Mouse (Mus musculus): Measurements from ENCODE around the gene Cnot6l.

The Cnot6l gene

DNA sequence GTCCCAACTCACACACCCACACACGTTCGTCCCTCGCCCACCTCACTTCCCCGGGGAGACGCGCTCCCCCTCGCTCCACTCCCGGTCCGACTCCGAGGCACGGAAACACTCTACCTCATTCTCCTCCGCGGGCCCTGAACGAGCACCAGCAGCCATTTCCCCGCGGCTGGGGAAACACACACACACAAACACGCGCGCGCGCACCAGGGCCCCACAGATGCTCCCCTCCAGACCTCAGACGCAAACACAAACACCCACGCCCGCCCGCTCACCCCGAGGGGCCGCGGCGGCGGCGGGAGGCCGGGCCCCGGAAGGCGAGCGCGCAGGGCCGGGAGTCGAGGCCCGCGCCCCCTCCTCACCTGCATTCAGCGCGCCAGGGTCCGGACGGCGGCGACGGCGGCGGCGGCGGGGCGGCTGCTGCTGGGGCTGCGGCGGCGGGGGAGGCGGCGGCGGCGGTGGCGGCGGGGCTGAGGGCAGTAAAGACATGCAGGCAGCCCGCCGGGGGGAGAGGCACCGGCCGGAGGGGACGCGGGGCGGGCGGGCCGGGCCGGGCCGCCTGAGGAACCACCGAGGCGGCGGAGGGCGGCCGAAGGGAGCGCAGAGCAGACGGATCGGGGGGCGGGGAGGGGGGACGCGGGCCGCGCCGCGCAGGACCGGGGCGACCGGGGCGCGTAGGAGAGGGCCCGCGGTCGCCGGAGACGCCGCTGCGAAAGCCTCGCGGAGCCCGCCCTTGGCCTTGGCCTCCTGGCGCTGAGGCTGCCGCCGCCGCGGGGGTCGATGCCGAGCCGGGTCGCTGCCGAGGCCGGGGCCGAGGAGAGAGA lies 2.2 kb downstream of the Cnot6l start:
- DNase-seq, result peak; percentile 83

DNA sequence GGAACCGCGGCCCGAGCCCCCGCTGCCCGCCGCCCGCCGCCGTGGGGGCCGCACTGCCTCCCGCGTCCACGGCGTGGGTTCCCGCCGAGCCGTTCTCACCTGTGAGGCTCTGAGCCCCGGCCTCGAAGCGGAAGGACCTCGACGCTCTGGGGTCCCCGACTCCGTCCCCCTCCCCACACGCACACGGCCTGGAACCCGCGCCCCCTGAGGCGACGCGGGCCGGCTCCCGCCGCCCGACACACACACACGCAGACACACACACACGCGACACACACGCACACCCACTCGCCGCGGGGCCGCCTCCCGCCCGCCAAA lies 2.8 kb downstream of the Cnot6l start:
- no peak for DNase-seq

DNA sequence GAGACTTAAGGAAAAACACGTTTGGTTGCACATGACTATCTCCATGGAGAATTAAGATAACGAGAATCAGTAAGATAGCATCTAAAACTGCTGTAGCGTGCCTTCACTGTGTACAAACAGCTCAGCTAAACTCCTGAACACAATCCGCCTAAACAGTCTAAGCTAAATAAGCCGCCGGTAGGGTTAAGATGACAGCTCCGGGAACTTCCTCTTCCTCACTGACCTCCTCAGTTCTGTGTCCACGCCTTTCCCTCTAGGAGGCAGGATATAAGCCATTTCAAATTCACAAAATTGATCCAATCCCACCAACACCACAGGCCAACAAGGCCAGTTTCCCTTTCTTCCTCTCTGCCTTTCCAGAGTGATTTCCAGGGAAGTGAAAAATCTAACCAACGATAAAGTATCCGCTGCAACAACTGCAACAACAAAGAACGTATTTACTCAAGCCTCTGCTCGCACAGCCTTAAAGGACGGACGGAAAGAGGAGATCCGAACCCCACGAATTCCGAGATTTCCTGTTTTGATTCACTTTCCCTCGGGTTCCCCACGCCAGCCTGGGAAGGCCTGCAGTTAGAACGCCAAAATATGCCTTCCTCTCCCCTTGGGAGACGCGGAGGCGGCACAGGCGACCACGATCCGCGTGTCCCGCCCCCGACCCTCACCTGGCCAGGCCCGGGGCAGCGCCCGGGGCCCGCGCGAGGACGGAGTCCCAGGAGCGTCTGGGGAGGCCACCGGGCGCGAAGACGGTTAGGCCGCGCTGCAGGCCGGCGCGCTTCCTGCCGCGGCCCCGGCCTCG lies 3.3 kb downstream of the Cnot6l start:
- peak; percentile 30 for DNase-seq

DNA sequence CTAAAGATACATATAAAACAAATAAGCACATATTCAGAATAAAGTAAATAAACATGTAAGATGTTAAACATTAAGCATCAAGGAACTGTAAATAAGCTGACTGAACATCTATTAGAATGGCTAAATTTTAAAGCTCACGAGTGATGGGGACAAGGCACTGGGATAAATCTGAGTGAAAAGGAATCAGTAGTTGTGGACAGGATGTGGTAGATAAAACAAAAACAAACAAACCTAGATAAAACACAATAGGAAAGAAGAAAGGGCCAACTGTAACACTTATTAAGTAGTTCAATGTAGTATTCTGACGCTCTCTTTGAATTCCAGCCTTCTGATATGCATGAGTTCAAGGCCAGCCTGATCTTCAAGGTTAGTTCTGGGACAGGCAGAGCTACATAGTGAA lies 21.6 kb downstream of the Cnot6l start:
- no peak for DNase-seq

DNA sequence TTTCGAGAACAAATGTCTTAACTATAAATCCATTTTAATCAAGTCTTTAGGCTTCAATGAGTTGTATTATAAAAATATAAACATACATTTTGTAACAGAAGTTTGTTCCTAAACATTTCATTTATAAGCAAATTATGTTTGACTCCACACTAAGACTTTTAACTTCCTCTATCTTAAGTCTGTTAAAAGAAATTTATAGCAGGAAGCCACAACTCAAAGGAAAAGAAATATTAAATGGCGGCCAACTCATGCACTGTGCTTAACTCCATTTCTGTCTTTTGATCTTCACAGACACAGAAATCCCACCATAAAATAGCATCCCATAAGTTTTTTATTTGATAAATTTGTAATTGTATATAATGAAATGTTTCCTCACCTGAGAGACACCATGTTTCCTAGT lies 33.3 kb downstream of the Cnot6l start:
- DNase-seq, result no peak

DNA sequence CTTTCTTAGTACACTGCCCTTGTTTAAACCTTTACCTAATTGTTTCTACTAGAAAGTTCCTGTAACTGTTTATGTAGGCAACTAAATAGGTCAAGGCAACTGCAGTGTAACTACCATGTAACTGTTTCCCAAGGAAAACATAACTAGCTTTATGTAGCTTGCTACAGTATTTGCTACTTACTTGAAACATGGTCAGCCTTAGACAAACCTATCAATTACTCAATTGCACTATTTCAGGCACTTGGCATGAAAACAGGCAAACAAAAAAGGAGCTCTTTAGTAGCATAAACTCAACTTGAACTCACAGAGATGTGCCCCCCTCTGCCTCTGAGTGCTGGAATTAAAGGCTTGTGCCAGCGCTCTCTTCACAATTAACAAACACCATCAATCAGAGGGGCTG lies 37.1 kb downstream of the Cnot6l start:
- DNase-seq, result no peak

DNA sequence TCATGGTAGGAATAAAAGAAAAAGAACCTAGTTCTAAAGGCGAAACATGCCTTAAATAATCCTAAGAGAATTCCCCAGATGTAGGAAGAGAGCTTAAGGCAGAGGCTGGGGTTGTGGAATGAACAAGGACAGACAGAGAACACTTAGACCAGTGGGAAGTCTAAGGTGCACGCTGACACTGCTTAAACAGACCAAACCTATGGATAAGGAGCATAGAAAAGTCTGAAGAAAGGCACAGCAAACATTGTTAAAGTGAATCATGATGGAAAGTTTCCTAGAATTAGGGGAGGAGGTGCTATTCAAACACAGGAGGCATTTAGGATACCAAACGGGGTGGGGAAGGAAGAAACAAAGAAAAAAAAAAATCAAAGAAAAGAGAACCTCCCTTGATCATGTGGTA lies 49.0 kb downstream of the Cnot6l start:
- no peak for DNase-seq

DNA sequence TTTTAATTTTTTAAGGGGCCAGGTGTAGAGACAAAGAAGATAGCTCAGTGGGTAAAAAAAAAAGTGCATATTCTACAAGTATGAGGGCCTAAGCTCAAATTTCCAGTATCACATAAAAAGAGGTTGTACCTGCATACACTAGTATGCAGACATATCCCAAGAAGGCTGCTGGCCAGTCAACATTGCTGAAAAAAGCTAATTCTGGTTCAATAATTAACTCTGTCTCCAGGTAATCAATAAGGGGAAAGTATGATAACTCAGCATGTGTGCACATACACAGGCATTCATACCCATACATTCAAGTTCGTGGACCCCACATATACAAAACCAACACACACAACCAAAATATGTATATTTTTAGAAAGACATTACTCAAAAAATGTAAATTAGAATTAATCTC lies 59.3 kb downstream of the Cnot6l start:
- no peak for DNase-seq

DNA sequence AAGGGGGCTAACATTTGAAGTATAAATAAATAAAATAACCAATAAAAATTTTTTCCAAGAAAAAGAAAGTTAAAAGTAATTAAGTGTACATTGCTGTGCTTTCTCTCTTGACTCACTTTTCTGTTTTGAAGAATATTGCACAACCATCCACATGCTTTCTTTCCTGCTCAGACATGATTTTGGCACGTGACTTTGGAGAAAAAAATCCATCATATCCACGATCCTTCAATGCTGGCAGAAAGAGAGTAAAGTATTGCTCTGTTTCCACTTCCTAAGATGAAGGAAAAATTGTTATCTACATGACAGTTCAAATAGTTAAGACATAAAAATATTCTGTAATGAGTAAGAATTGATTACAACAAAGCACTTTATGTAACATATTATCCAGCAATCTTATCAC lies 72.5 kb downstream of the Cnot6l start:
- DNase-seq, result no peak

DNA sequence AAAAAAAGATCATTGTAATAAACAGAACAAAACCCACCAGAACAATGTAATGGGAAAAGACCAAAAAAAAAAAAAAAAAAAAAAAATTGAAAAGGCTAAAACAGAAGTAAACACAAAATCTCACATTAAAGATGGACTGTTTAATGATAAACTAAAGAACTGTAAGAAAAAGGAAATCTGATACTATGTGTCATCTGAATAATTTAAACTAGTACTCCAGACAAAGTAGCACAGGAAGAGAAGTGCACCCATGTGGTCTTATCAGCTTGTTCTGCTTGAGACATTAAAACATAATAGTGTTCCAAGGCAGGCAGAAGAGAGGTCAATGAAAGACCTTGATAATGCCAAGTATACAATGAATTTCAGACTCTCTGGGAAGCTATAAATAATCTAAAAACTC lies 78.6 kb downstream of the Cnot6l start:
- DNase-seq, result no peak

DNA sequence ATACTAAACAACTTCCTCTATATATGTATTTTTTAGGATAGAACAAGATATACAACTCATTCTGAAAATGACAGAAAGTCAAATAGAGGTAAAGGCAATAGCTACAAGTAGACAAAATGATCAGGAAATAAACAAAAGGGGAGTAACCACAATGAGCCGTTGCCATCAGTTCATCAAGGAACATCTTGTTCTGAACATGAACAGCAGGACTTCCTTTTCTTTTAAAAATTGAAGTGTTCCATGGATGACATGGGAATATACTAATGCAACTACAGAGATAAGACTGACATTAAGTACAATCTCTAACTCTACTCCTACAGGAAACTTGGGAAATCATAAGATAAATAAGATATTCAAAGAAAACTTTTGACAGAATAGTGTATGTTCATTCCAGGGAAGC lies 84.9 kb downstream of the Cnot6l start:
- DNase-seq, result no peak

DNA sequence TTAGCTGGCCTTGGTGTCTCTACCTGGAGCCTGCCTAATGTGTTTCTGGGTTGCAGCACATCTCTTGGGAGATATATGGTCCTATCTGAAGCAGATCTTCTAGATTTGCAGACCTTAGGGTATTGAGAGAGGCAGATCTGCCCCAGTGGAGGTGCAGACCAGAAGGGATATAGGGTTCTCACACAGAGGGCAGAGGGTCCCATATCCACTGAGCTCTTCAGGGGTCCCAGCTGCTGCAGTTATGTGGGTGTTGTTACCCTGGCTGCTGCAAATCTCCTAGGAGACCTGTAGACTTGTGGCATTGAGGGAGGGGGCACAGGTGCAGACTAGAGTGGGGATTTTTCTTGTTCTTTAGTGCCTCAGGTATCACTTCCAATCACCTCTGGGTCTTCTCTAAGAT lies 98.4 kb downstream of the Cnot6l start:
- DNase-seq, result no peak

DNA sequence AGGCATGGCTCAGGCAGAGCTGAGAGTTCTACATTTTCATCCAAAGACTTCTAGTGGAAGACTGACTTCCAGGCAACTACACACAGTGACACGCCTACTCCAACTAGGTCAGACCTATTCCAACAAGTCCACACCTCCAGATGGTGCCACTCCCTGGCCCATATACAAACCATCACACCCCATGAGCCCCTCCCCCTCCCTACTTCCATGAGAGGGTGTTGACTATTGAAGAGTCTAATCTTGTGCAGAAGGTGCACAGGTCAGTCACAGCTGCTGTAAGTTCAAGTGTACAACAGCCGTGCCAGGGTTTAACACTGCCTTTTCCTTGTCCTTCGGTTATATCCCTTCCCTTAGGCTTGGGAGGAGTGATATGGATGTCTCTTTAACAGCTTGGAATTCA lies 121.5 kb downstream of the Cnot6l start:
- no peak for DNase-seq

DNA sequence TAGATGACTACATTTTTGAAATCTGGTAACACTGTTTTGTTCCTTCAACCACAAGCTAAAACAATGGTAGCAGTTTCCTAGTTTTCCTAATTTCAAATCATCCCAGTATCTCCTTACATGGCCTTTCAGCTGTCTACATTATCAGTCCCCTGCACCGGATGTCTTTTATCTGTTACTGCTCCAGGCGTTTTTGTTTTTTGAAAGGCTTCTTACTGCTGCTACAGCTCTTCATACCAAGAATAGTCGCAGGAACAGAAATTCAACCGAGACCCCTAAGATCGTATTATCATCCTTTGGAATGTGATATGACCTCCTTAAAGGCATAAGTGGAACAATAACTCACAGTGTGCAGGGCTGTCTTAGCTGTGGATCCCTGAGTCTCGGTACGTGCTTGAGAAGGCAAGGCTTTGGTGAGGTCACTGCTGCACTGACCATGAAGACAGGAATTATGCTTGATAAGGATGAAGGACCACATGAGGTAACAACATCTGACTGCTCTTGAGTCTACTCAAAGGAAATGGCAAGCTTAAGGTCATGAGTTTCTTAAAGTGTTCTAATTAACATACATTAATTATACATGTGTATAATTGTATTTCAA lies 122.4 kb downstream of the Cnot6l start:
- DNase-seq, result no peak

DNA sequence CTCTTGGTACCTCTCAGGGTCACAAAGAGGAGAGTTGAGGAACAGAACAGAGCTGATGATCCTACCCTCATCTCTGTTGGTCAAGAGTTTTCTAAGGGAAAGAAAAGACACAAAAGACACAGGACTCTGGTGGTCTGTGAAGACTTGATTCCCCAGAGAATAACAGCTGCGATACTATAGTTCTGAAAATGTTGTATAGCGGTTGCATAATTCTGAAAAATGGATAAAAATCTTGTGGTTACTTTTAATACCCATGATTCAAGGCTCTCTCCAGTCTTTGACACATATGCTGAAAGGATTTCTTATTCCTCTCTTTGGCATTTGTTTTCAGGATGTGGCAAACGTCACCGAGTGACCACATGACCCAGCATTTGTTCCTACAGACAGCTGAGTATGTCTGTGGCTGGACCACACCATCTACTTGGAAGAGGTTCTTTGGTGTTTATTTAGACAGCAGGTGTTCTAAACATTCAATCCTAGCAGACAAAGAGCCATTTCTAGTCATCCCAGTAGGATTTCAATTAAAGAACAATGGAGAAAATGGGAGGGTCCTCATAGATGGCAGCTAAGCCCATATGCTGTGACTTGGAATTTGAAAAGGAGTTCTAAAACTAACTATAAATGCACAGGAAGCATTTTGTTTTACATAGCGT lies 124.7 kb downstream of the Cnot6l start:
- DNase-seq, result no peak

DNA sequence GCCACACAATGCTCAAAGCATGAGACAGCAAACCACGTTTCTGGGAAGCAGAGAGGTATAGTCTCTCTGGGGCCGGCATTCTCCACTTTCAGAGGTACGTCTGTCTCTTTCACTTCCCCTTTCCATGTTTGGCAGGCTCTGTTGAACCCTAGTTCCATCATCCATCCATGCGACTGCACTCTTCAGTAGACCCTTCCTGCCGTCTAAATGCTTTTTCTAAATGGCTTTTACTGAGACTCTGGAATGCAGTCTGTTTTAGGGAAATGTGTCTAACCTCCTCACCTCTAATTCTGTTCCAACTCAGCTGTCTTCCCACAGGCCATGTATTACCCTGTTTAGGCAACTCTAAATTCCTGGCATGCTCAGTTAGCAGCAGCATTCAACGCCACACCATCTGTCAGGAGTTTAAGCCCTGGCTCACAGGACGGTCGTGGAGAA lies 126.3 kb downstream of the Cnot6l start:
- DNase-seq, result no peak

DNA sequence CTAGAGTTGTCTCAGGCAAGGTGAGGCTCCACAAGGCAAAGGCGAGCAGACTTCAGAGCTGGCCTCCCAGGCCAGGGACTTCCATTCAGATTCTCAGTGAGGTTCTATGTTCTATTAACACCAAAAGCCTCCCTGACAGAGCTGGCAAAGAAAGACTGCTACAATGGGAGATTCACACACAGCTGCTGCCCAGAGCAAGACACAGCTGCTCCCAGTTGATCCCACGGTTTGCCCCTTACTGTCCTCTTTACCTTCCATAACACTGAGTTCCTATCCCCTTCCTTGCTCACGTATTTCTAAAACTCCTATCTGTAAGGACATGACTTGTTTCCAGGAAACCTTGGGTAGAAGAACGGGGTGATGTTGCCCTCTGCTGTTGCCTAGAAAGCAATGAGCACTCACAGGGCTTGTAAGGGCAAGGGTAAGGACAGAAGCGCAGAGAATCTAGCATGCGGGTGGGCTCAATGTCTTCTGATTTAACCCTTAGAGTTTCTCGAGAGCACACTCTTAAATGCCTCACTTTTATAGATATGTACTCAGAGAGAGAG lies 127.8 kb downstream of the Cnot6l start:
- DNase-seq, result no peak

DNA sequence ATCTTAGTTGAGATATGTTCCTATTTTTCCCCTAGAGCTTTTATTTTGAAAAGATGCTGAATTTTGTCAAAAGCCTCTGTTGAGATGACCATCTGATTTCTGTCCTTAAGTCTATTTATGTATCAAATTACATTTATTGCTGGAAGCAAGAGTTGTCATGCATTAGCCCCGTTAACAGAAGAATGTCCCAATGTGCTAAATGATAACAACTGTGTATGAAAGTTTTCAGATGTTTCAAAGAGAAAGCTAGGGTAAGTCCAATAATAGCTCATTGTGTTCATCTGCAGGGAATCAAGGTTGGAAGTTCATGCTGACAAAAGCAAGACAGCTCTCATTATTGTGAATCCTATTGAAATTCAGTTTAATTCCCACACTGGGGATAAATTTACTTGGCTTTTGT lies 129.9 kb downstream of the Cnot6l start:
- no peak for DNase-seq

DNA sequence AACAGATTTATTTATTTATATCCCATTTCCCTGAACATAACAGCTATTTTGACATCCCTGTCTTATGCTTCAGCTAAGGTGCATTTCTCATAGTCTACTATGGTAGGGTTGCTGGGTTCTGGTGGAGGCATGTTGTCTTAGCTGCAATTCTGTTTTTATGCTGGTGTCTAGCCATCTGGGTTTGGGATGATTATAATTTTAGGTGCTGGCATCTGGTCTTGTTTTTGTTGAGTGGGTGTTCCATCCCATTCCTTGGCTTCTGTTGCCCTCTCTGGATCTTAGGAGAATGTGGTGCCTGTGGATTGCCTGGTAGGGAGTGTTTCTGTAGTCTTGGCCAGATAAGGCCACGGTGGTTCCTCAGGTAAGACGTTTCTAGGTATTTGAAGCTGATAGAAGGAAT lies 134.2 kb downstream of the Cnot6l start:
- DNase-seq, result no peak
